Mouse (Mus musculus): ENCODE data around the gene Gabra4. TPM values are rescaled to one million over a fixed set of nuclear protein-coding genes. Genes with fewer than 3 reads are reported as not detected.
A peak's percentile ranks its signal among the peaks of the same experiment; 100 is the strongest.
"Not testable (repeated sequence)": the region's sequence is repeated elsewhere in the genome, so short reads cannot be mapped to it uniquely, and the experiment has no call there.

The Gabra4 gene
- polyA plus RNA-seq, 1 experiment from 2014 or later, result 9.9 TPM

DNA sequence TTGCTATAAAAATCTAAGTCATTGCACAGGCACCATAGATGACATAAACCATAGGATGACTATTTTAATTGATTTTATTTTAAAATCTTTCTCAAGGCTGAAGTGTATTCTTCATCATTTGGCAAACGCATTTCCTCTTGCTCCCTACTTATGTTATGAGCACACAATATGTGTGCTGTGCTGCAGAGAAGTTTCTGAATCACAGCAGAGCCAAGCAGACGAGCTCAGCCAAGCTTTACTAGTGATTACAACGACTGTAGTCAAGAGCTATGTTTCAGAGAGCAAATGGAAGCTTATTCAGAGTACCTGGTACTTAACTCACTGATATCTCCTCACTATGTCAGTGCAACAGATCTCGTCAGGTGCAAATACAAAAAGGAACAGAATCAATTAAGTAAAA, 41.4 kb downstream of the Gabra4 start:
- Histone ChIP-seq H3K4me1 (no peaks in the 10 kb centered on the region), H3K4me2 (no peak overlapping the region), H3K27me3 (no peaks in the 10 kb centered on the region), H3K27ac (no peak overlapping the region), H3K36me3 (ENCODE audit: poor library complexity, severe bottlenecking) (no peaks in the 10 kb centered on the region), H3K9ac (no peak overlapping the region), H3K4me3 (no peak overlapping the region), H3K9me3 (replicated peaks) (no peaks in the 10 kb centered on the region)
- ATAC-seq, result no peak
- WGBS, result 74% methylated on average over 4 of the region's 4 CpGs

GRCm38 (mm10) chr5:71614311-71614710, 43.8 kb downstream of the Gabra4 start:
- Histone ChIP-seq H3K4me3 (no peak overlapping the region), H3K4me1 (no peaks in the 10 kb centered on the region), H3K9ac (no peak overlapping the region), H3K4me2 (no peak overlapping the region), H3K36me3 (ENCODE audit: poor library complexity, severe bottlenecking) (no peaks in the 10 kb centered on the region), H3K27ac (no peak overlapping the region), H3K27me3 (no peaks in the 10 kb centered on the region), H3K9me3 (replicated peaks) (no peaks in the 10 kb centered on the region)
- WGBS, result 100% methylated on average over 1 of the region's 1 CpGs
- ATAC-seq, result no peak

GRCm38 (mm10) chr5:71608735-71609134, 49.4 kb downstream of the Gabra4 start:
- Histone ChIP-seq H3K9me3 (replicated peaks) (no peaks in the 10 kb centered on the region), H3K4me2 (no peak overlapping the region), H3K27ac (no peak overlapping the region), H3K36me3 (ENCODE audit: poor library complexity, severe bottlenecking) (no peaks in the 10 kb centered on the region), H3K4me3 (no peak overlapping the region), H3K27me3 (no peaks in the 10 kb centered on the region), H3K4me1 (0 out of 2 replicates have a peak, but pooled peaks cover 4% of the 10 kb centered on the region), H3K9ac (no peak overlapping the region)
- ATAC-seq, result no peak
- 90% methylated on average over 1 of the region's 1 CpGs for WGBS

DNA sequence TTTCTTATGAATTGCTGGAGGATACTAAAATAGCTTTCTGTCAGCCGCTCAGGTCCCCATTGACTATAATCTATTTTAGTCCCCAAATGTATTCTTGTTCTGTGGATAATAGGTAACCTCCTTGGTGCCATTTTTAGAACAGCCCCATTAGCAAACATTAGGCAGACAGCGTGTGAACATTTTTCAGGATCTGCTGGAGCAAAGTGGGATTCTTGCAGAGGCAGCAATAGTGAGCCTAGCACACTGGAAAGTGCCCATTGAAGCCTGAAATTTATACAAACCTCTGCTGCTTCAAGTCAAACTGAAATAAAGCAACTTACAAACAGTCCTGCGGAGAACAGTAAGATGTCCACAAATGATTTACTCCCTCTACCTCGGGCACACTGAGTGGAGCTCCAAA, 51.2 kb downstream of the Gabra4 start:
- no peak overlapping the region for H3K9ac ChIP-seq
- no peaks in the 10 kb centered on the region for H3K36me3 ChIP-seq (ENCODE audit: poor library complexity, severe bottlenecking)
- H3K4me2 ChIP-seq, result no peak overlapping the region
- H3K4me1 ChIP-seq, result 0 out of 2 replicates have a peak, but pooled peaks cover 4% of the 10 kb centered on the region
- H3K4me3 ChIP-seq, result no peak overlapping the region
- WGBS, result 59% methylated on average over 4 of the region's 4 CpGs
- no peaks in the 10 kb centered on the region for H3K27me3 ChIP-seq
- no peak overlapping the region for H3K27ac ChIP-seq
- no peak for ATAC-seq
- H3K9me3 ChIP-seq (replicated peaks), result no peaks in the 10 kb centered on the region

- Histone ChIP-seq H3K27ac (no peak overlapping the region), H3K4me3 (no peak overlapping the region), H3K9ac (no peak overlapping the region), H3K36me3 (ENCODE audit: poor library complexity, severe bottlenecking) (no peaks in the 10 kb centered on the region), H3K9me3 (replicated peaks) (no peaks in the 10 kb centered on the region), H3K27me3 (no peaks in the 10 kb centered on the region), H3K4me2 (no peak overlapping the region), H3K4me1 (0 out of 2 replicates have a peak, but pooled peaks cover 4% of the 10 kb centered on the region)
- no peak for ATAC-seq
- WGBS, result 69% methylated on average over 8 of the region's 8 CpGs
These were observed 53.9 kb downstream of the Gabra4 start for GRCm38 (mm10) chr5:71604128-71604690.

- Histone ChIP-seq H3K9me3 (replicated peaks) (no peaks in the 10 kb centered on the region), H3K4me2 (no peak overlapping the region), H3K36me3 (ENCODE audit: poor library complexity, severe bottlenecking) (no peaks in the 10 kb centered on the region), H3K27me3 (no peaks in the 10 kb centered on the region), H3K9ac (no peak overlapping the region), H3K27ac (no peak overlapping the region), H3K4me1 (no peaks in the 10 kb centered on the region), H3K4me3 (no peak overlapping the region)
- 88% methylated on average over 2 of the region's 2 CpGs for WGBS
- ATAC-seq, result peak; percentile 65; the same call in 1 of the 2 replicates
These were observed 62.8 kb downstream of the Gabra4 start for GRCm38 (mm10) chr5:71595321-71595720.

GRCm38 (mm10) chr5:71593745-71594255, 64.3 kb downstream of the Gabra4 start:
- H3K9me3 ChIP-seq (replicated peaks), result no peaks in the 10 kb centered on the region
- H3K4me2 ChIP-seq, result no peak overlapping the region
- H3K9ac ChIP-seq, result no peak overlapping the region
- WGBS, result 90% methylated on average over 2 of the region's 2 CpGs
- H3K27me3 ChIP-seq, result no peaks in the 10 kb centered on the region
- no peak for ATAC-seq
- no peaks in the 10 kb centered on the region for H3K4me1 ChIP-seq
- H3K4me3 ChIP-seq, result no peak overlapping the region
- H3K27ac ChIP-seq, result no peak overlapping the region
- no peaks in the 10 kb centered on the region for H3K36me3 ChIP-seq (ENCODE audit: poor library complexity, severe bottlenecking)

DNA sequence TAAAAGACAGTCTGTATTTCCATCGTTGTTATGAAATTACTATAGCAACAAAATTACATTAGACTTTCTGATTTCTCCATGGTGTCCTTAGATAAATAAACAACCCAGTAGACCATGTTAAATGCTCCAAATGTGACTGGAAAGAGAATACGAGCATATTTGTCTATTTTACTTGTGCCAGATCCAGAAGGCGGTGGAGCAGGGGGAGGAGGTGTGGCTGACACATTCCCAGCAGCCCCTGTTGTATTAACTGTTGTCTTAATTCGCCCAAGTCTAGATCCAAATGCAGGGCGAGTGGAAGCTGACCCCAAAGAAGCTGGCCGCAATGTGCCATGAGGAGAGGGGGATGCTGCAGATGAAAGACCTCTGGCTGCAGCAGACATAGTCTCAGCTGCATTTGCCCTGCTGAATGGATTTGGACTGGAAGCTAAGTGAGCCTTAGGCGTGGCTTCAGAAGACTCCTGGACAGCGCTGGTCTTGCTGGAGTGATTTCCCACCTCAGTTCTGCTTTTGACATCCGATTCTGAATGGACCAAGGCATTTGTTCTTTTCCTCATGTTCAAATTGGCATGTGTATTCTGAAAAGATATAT, 86.4 kb downstream of the Gabra4 start:
- WGBS, result 87% methylated on average over 9 of the region's 9 CpGs
- H3K9me3 ChIP-seq (replicated peaks), result no peaks in the 10 kb centered on the region
- H3K4me2 ChIP-seq, result no peak overlapping the region
- no peaks in the 10 kb centered on the region for H3K36me3 ChIP-seq (ENCODE audit: poor library complexity, severe bottlenecking)
- no peak overlapping the region for H3K9ac ChIP-seq
- H3K4me3 ChIP-seq, result no peak overlapping the region
- no peak overlapping the region for H3K27ac ChIP-seq
- no peaks in the 10 kb centered on the region for H3K27me3 ChIP-seq
- ATAC-seq, result no peak
- no peaks in the 10 kb centered on the region for H3K4me1 ChIP-seq

DNA sequence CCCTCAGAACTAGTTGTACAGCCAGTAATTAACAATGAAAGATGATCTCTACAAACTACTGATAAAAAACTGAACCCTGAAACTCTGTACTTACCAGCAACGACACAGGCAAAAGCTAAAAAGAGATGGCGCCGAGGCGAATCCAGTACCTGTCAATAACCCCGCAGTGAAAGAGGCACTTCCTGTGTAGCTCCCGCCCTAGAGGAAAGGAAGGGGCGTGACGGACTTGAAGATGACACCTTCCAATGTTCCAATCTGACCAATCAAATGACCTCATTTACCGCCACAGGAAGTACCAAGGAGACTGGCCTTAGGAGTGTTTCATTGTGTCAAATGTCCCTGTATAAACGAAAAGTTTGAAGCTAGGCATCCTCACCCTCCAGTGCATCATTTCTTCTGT, 110.0 kb downstream of the Gabra4 start, which contains the start of gene Cox7b2:
TSS of gene Cox7b2 (minus strand) at position 127 of the 400 bp plus-strand sequence.
- Histone ChIP-seq H3K9ac (no peak within 1 kb of the TSS), H3K27me3 (no peaks in the 10 kb centered on the region)
- WGBS, result 95% methylated on average over 10 of the region's 10 CpGs

DNA sequence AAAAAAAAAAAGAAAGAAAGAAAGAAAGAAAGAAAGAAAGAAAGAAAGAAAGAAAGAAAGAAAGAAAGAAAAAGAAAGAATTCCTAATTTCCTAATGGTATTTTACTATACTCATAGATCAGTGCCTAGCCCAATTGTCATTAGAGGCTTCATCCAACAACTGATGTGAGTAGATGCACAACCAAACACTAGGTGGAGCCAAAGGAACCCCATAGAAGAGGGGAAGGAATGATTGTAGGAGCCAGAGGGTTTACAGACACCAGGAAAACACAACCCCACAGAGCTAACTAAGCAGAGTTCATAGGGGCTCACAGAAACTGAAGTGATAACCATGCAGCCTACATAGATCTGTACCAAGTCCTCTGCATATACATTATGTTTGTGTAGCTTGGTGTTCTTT, 112.6 kb downstream of the Gabra4 start:
- Histone ChIP-seq H3K27ac (no peak overlapping the region), H3K4me3 (no peak overlapping the region), H3K27me3 (no peaks in the 10 kb centered on the region), H3K9me3 (replicated peaks) (no peaks in the 10 kb centered on the region), H3K36me3 (ENCODE audit: poor library complexity, severe bottlenecking) (no peaks in the 10 kb centered on the region), H3K4me2 (no peak overlapping the region), H3K9ac (no peak overlapping the region), H3K4me1 (no peaks in the 10 kb centered on the region)
- ATAC-seq, result no peak

More for the DNA sequence above, 110.0 kb downstream of the Gabra4 start, which contains the start of gene Cox7b2:
- no peaks in the 10 kb centered on the region for H3K9me3 ChIP-seq (replicated peaks)
- H3K4me1 ChIP-seq, result no peaks in the 10 kb centered on the region
- ATAC-seq, result no peak
- no peak within 1 kb of the TSS for H3K4me2 ChIP-seq
- no peak within 1 kb of the TSS for H3K27ac ChIP-seq
- H3K36me3 ChIP-seq (ENCODE audit: poor library complexity, severe bottlenecking), result no peaks in the 10 kb centered on the region
- H3K4me3 ChIP-seq, result no peak within 1 kb of the TSS

DNA sequence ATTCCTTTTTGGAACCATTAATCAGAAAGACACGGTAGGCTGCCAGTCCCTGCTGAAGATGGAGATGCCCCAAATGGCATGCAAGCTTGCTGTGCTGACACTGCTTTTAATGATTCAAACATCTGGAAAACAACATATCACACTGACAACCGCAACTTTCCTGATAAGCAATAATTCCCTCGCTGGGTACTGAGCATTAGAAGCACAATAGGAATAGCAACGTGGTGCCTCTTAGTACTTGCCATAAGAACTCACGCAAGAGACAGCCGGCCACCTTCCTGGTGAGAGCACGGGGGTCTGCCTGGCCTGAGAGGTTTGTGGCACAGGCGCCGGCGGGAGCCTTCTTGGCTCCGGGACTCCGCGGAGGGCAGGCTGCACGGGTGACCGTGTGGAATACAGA, 132.6 kb downstream of the Gabra4 start:
- H3K27ac ChIP-seq; H3K9me3 ChIP-seq (replicated peaks); H3K36me3 ChIP-seq (ENCODE audit: poor library complexity, severe bottlenecking); H3K9ac ChIP-seq; H3K27me3 ChIP-seq; H3K4me2 ChIP-seq; ATAC-seq; H3K4me1 ChIP-seq; H3K4me3 ChIP-seq: not testable (repeated sequence)
- WGBS, result 76% methylated on average over 10 of the region's 15 CpGs

Measured in forebrain, embryonic 13.5 days (tissue).